In genomic region chr7:75827850-75828249, GRCm38 (mm10) we compare ENCODE assay signal across 9 mouse cellular contexts. TPM values are rescaled to one million over a fixed set of nuclear protein-coding genes. Genes with fewer than 3 reads are reported as not detected.
DNase-seq lines count a peak whose midpoint lies in the region; ATAC-seq and TF ChIP-seq lines count a peak whose summit lies in the region.
"Had no signal": no experiment of that assay in that cellular context is flagged by ENCODE, and none has a peak within 500 bp of the region (broad histone marks: within the 10 kb centered on the region; RNA-seq: fewer than 3 reads in every experiment).

No protein-coding gene starts in this region.

- peak; percentile 88 for TF ChIP-seq CTCF in kidney, adult 2 months (conservative IDR thresholded peaks at IDR 0.05; ENCODE audit: insufficient read depth, insufficient read length, low read depth, low read length)
- peak; percentile 79; the same call in 1 of the 2 replicates for TF ChIP-seq CTCF in spleen, adult 2 months (IDR thresholded peaks at IDR 0.05; ENCODE audit: extremely low read depth, insufficient read depth, insufficient read length, insufficient replicate concordance)

- no peaks in the 10 kb centered on the region for H3K27me3 ChIP-seq in kidney, adult 2 months (replicated peaks; ENCODE audit: control insufficient read depth, insufficient read depth, low read length)
- H3K27me3 ChIP-seq in limb, embryonic 11.5 days (ENCODE audit: control insufficient read depth, insufficient read depth, low read length) = no peaks in the 10 kb centered on the region
- no peaks in the 10 kb centered on the region for H3K27me3 ChIP-seq in midbrain, embryonic 12.5 days
- H3K27me3 ChIP-seq in spleen, adult 2 months (ENCODE audit: control insufficient read depth, insufficient read depth, low read length) = no peaks in the 10 kb centered on the region
- H3K27me3 ChIP-seq: embryonic facial prominence, embryonic 13.5 days had no signal

- no peak for TF ChIP-seq POLR2A in kidney, adult 2 months (IDR thresholded peaks at IDR 0.05; ENCODE audit: low read depth, low read length)
- TF ChIP-seq POLR2A in spleen, adult 2 months (IDR thresholded peaks at IDR 0.05; ENCODE audit: low read depth, low read length) = no peak

- H3K36me3 ChIP-seq in kidney, adult 2 months (ENCODE audit: control insufficient read depth, insufficient read depth, low read length) = no peaks in the 10 kb centered on the region
- no peaks in the 10 kb centered on the region for H3K36me3 ChIP-seq in limb, embryonic 11.5 days (ENCODE audit: control insufficient read depth, insufficient read depth, low read length)
- H3K36me3 ChIP-seq in midbrain, embryonic 12.5 days = no peaks in the 10 kb centered on the region
- H3K36me3 ChIP-seq in spleen, adult 2 months (ENCODE audit: control insufficient read depth, insufficient read depth, low read length) = no peaks in the 10 kb centered on the region
- H3K36me3 ChIP-seq: embryonic facial prominence, embryonic 13.5 days had no signal

- no peak overlapping the region for H3K4me3 ChIP-seq in kidney, adult 2 months (ENCODE audit: insufficient read depth, low read depth, low read length)
- no peak overlapping the region for H3K4me3 ChIP-seq in limb, embryonic 11.5 days (ENCODE audit: low read depth, low read length)
- H3K4me3 ChIP-seq in midbrain, embryonic 12.5 days = no peak overlapping the region
- H3K4me3 ChIP-seq in spleen, adult 2 months (ENCODE audit: extremely low read depth, insufficient read depth, insufficient read length) = no peak overlapping the region
- H3K4me3 ChIP-seq: embryonic facial prominence, embryonic 13.5 days had no signal

- H3K9me3 ChIP-seq in limb, embryonic 11.5 days (ENCODE audit: control insufficient read depth, low read length) = no peaks in the 10 kb centered on the region
- H3K9me3 ChIP-seq in midbrain, embryonic 12.5 days = no peaks in the 10 kb centered on the region
- H3K9me3 ChIP-seq: embryonic facial prominence, embryonic 13.5 days had no signal

- H3K9ac ChIP-seq in limb, embryonic 11.5 days (ENCODE audit: low read length) = no peak overlapping the region
- H3K9ac ChIP-seq in midbrain, embryonic 12.5 days (replicated peaks) = no peak overlapping the region
- H3K9ac ChIP-seq: embryonic facial prominence, embryonic 13.5 days had no signal

- 19% methylated on average over 10 of the region's 10 CpGs for WGBS in kidney, adult 2 months
- 39% methylated on average over 10 of the region's 10 CpGs for WGBS in limb, embryonic 11.5 days
- 31% methylated on average over 10 of the region's 10 CpGs for WGBS in midbrain, embryonic 12.5 days
- WGBS in spleen, adult 2 months = 31% methylated on average over 10 of the region's 10 CpGs

- no peaks in the 10 kb centered on the region for H3K4me1 ChIP-seq in kidney, adult 2 months (ENCODE audit: control insufficient read depth, insufficient read depth, low read length)
- H3K4me1 ChIP-seq in limb, embryonic 11.5 days (ENCODE audit: control insufficient read depth, insufficient read depth, low read length) = no peaks in the 10 kb centered on the region
- H3K4me1 ChIP-seq in midbrain, embryonic 12.5 days = 0 out of 2 replicates have a peak, but pooled peaks cover 2% of the 10 kb centered on the region
- H3K4me1 ChIP-seq in spleen, adult 2 months (ENCODE audit: control insufficient read depth, insufficient read depth, insufficient read length) = no peaks in the 10 kb centered on the region; the same call in 1 of the 2 replicates
- H3K4me1 ChIP-seq: embryonic facial prominence, embryonic 13.5 days had no signal

- H3K27ac ChIP-seq in kidney, adult 2 months (ENCODE audit: insufficient read depth, low read depth, low read length) = no peak overlapping the region
- H3K27ac ChIP-seq in limb, embryonic 11.5 days (replicated peaks; ENCODE audit: low read depth, low read length) = no peak overlapping the region
- no peak overlapping the region for H3K27ac ChIP-seq in midbrain, embryonic 12.5 days (replicated peaks)
- H3K27ac ChIP-seq in spleen, adult 2 months (ENCODE audit: insufficient read depth, low read length) = no peak overlapping the region
- H3K27ac ChIP-seq: embryonic facial prominence, embryonic 13.5 days had no signal

- ATAC-seq in limb, embryonic 11.5 days (ENCODE audit: insufficient number of reproducible peaks, low FRiP score, low TSS enrichment, low read depth) = 0 out of 2 replicates have a peak, but pooled peaks have one; percentile 51
- peak; percentile 62; the same call in 1 of the 2 replicates for ATAC-seq in midbrain, embryonic 12.5 days (ENCODE audit: low FRiP score, low read depth)

- peak; percentile 87 for DNase-seq in CD4-positive, CD25-positive, alpha-beta regulatory T cell, adult 2 months (ENCODE audit: low read depth, low spot score)
- peak; percentile 73 for DNase-seq in adrenal gland, postnatal 14 days
- peak; percentile 84 for DNase-seq in embryo, embryonic 9.5 days (ENCODE audit: extremely low spot score)
- peak; percentile 67 for DNase-seq in heart, adult 8-10 months (ENCODE audit: low spot score)
- peak; percentile 80 for DNase-seq in kidney, adult 2 months
- peak; percentile 84 for DNase-seq in limb, embryonic 11.5 days (ENCODE audit: low spot score)
- peak; percentile 43 to 62 for DNase-seq in spleen, adult 2 months (ENCODE audit: low read depth in 1 of 2, low spot score in 2 of 2)

- no peak overlapping the region for H3K4me2 ChIP-seq in limb, embryonic 11.5 days (ENCODE audit: low read depth, severe bottlenecking)
- H3K4me2 ChIP-seq in midbrain, embryonic 12.5 days (replicated peaks) = no peak overlapping the region
- H3K4me2 ChIP-seq: embryonic facial prominence, embryonic 13.5 days had no signal

RNA-seq across cellular contexts. Expression of gene Klhl25, which starts 20.3 kb away (rescaled TPM):
- total RNA-seq in adrenal gland, postnatal 14 days (2021) = 12.5 and 14.3 TPM in 2 replicates
- 1 to 10 TPM; 2.9 to 5.6 (median 3.8) TPM for total RNA-seq in heart, adult 8-10 months (2022)
- 11.7 and 11.8 TPM in 2 replicates for polyA plus RNA-seq in kidney, adult 2 months (2012; rRNA removed)
- polyA plus RNA-seq in limb, embryonic 11.5 days (2014; fragmentation: Nextera tagmentation; extraction: Ambion mirVana) = 21.7 and 22.3 TPM in 2 replicates
- 22.4 and 23.1 TPM in 2 replicates for polyA plus RNA-seq in midbrain, embryonic 12.5 days (2016; fragmentation: Nextera tagmentation; extraction: Ambion mirVana)
- 17.6 and 22.2 TPM in 2 replicates for polyA plus RNA-seq in spleen, adult 2 months (2012; rRNA removed)
